Mouse (Mus musculus) hindbrain, embryonic 14.5 days (tissue): ENCODE measurements around the gene Ufc1. TPM values are rescaled to one million over a fixed set of nuclear protein-coding genes. Genes with fewer than 3 reads are reported as not detected.
A peak's percentile ranks its signal among the peaks of the same experiment; 100 is the strongest.

Experiments used
- ATAC-seq: fragments of 200-750 bp; cut with Nextera tagmentation; 2 replicates; pipeline ENCODE4 v1.8.0; 2017; ENCODE audit warnings: moderate number of reproducible peaks, mild to moderate bottlenecking, moderate TSS enrichment, moderate library complexity; ENCODE audit not compliant: low FRiP score
- DNase-seq: peaks from one replicate; pipeline ENCODE4 v3.0.0-alpha.2; 2015; ENCODE audit warnings: low spot score
- H3K27ac ChIP-seq: fragments of 300-500 bp; sonication (generic); 2 replicates; pipeline ENCODE4 v1.5.1; 2014; ENCODE audit warnings: mild to moderate bottlenecking, moderate library complexity
- H3K27me3 ChIP-seq: fragments of 300-500 bp; sonication (generic); 2 replicates; pipeline ENCODE4 v1.6.1; 2014; ENCODE audit warnings: mild to moderate bottlenecking, low read length, mixed read lengths; ENCODE audit not compliant: control insufficient read depth, insufficient read depth
- H3K36me3 ChIP-seq: fragments of 300-500 bp; sonication (generic); replicated peaks from 2 replicates; pipeline ENCODE4 v1.6.1; 2014; ENCODE audit not compliant: control insufficient read depth, insufficient read depth
- H3K4me1 ChIP-seq: fragments of 300-500 bp; sonication (generic); replicated peaks from 2 replicates; pipeline ENCODE4 v1.6.1; 2014; ENCODE audit warnings: antibody characterized with exemption, low read length, mixed read lengths; ENCODE audit not compliant: control insufficient read depth, insufficient read depth
- H3K4me2 ChIP-seq: fragments of 300-500 bp; sonication (generic); replicated peaks from 2 replicates; pipeline ENCODE4 v1.6.1; 2014; ENCODE audit warnings: mild to moderate bottlenecking, moderate library complexity
- H3K4me3 ChIP-seq: fragments of 300-500 bp; sonication (generic); replicated peaks from 2 replicates; pipeline ENCODE4 v1.5.1; 2014; ENCODE audit warnings: mild to moderate bottlenecking, low read length
- H3K9ac ChIP-seq: fragments of 300-500 bp; sonication (generic); 2 replicates; pipeline ENCODE4 v1.6.1; 2014
- H3K9me3 ChIP-seq: fragments of 300-500 bp; sonication (generic); 2 replicates; pipeline ENCODE4 v1.6.1; 2016; ENCODE audit warnings: low read length; ENCODE audit not compliant: control insufficient read depth
- WGBS: fragments of 180-500 bp; shearing (Covaris S2); extraction: QIAGEN DNeasy Blood & Tissue Kit; methylation state at CpG from one replicate; pipeline ENCODE4 v1.1.7; 2014; 5-methylcytosine and 5-hydroxymethylcytosine counted together
- polyA plus RNA-seq: library from polyadenylated mRNA; unstranded; fragments of >200 nt; fragmentation: Nextera tagmentation; extraction: Ambion mirVana; gene quantifications from 2 replicates; pipeline ENCODE4 v1.2.1, GENCODE M21; 2014

Gene Ufc1
- polyA plus RNA-seq, 1 experiment from 2014 or later = 131 TPM

- ATAC-seq (no peak), DNase-seq (no peak)
- Histone ChIP-seq H3K36me3 (no peaks in the 10 kb centered on the region), H3K27me3 (no peaks in the 10 kb centered on the region), H3K4me2 (peak overlapping the region; percentile 49), H3K4me1 (peaks cover 34% of the 10 kb centered on the region), H3K9ac (peak overlapping the region; percentile 21), H3K4me3 (peak overlapping the region; percentile 25), H3K27ac (0 out of 2 replicates have a peak overlapping the region, but pooled peaks have one; percentile 29), H3K9me3 (no peaks in the 10 kb centered on the region)
- 4% methylated on average over 13 of the region's 13 CpGs for WGBS
Observed at GRCm38 (mm10) chr1:171251594-171252324, 43.1 kb downstream of the Ufc1 start.

GRCm38 (mm10) chr1:171250680-171251593 is 43.9 kb downstream of the Ufc1 start, which contains the start of gene Ndufs2:
TSS of gene Ndufs2 (minus strand) at chr1:171251388.
- Histone ChIP-seq H3K27me3 (no peaks in the 10 kb centered on the region), H3K4me3 (peak within 1 kb of the TSS; percentile 25), H3K9me3 (no peaks in the 10 kb centered on the region), H3K9ac (peak within 1 kb of the TSS; percentile 54), H3K36me3 (no peaks in the 10 kb centered on the region), H3K4me1 (peaks cover 38% of the 10 kb centered on the region), H3K4me2 (peak within 1 kb of the TSS; percentile 49), H3K27ac (peak within 1 kb of the TSS; percentile 29)
- no peak for ATAC-seq
- WGBS = 7% methylated on average over 26 of the region's 26 CpGs
- no peak for DNase-seq

GRCm38 (mm10) chr1:171249913-171250600 is 44.8 kb downstream of the Ufc1 start, which contains the start of gene Adamts4:
TSS of gene Adamts4 (plus strand) at chr1:171250421.
- Histone ChIP-seq H3K4me3 (peak within 1 kb of the TSS; percentile 25), H3K4me2 (peak within 1 kb of the TSS; percentile 49), H3K9ac (peak within 1 kb of the TSS; percentile 54), H3K4me1 (peaks cover 42% of the 10 kb centered on the region), H3K27me3 (no peaks in the 10 kb centered on the region), H3K27ac (peak within 1 kb of the TSS; percentile 12), H3K9me3 (no peaks in the 10 kb centered on the region), H3K36me3 (0 out of 2 replicates have a peak, but pooled peaks cover 7% of the 10 kb centered on the region)
- DNase-seq = no peak
- no peak for ATAC-seq
- 19% methylated on average over 5 of the region's 5 CpGs for WGBS

- H3K27ac ChIP-seq = 0 out of 2 replicates have a peak overlapping the region, but pooled peaks have one; percentile 81
- H3K4me3 ChIP-seq = no peak overlapping the region
- H3K9ac ChIP-seq = no peak overlapping the region
- DNase-seq = no peak
- H3K9me3 ChIP-seq = no peaks in the 10 kb centered on the region
- WGBS = 28% methylated on average over 3 of the region's 3 CpGs
- peaks cover 18% of the 10 kb centered on the region for H3K36me3 ChIP-seq
- ATAC-seq = no peak
- H3K27me3 ChIP-seq = no peaks in the 10 kb centered on the region
- H3K4me2 ChIP-seq = peak overlapping the region; percentile 71; the same call in 1 of the 2 replicates
- H3K4me1 ChIP-seq = peaks cover 42% of the 10 kb centered on the region
Observed at GRCm38 (mm10) chr1:171248386-171249226, 46.2 kb downstream of the Ufc1 start.

GRCm38 (mm10) chr1:171247916-171248315 is 46.9 kb downstream of the Ufc1 start:
- WGBS = 24% methylated on average over 4 of the region's 4 CpGs
- H3K9ac ChIP-seq = no peak overlapping the region

GRCm38 (mm10) chr1:171247453-171247841 is 47.4 kb downstream of the Ufc1 start:
- Histone ChIP-seq H3K9ac (peak overlapping the region; percentile 38), H3K4me2 (peak overlapping the region; percentile 71), H3K9me3 (no peaks in the 10 kb centered on the region), H3K4me3 (peak overlapping the region; percentile 80), H3K4me1 (peaks cover 40% of the 10 kb centered on the region), H3K27me3 (no peaks in the 10 kb centered on the region), H3K27ac (peak overlapping the region; percentile 81), H3K36me3 (peaks cover 30% of the 10 kb centered on the region)
- no peak for DNase-seq
- ATAC-seq = no peak; the same call in 1 of the 2 replicates
- 20% methylated on average over 13 of the region's 13 CpGs for WGBS

More at GRCm38 (mm10) chr1:171247916-171248315, 46.9 kb downstream of the Ufc1 start:
- H3K27me3 ChIP-seq = no peaks in the 10 kb centered on the region
- DNase-seq (no peak), ATAC-seq (no peak)
- peaks cover 25% of the 10 kb centered on the region for H3K36me3 ChIP-seq
- no peaks in the 10 kb centered on the region for H3K9me3 ChIP-seq
- peak overlapping the region; percentile 81 for H3K27ac ChIP-seq
- H3K4me2 ChIP-seq = peak overlapping the region; percentile 71
- peak overlapping the region; percentile 80; the same call in 1 of the 2 replicates for H3K4me3 ChIP-seq
- peaks cover 42% of the 10 kb centered on the region for H3K4me1 ChIP-seq

- peaks cover 35% of the 10 kb centered on the region for H3K36me3 ChIP-seq
- H3K4me1 ChIP-seq = peaks cover 34% of the 10 kb centered on the region
- no peaks in the 10 kb centered on the region for H3K9me3 ChIP-seq
- no peaks in the 10 kb centered on the region for H3K27me3 ChIP-seq
- DNase-seq (peak; percentile 99), ATAC-seq (peak; percentile 94)
- WGBS = under 1% methylated on average over 41 of the region's 41 CpGs
- peak overlapping the region; percentile 94 for H3K9ac ChIP-seq
- H3K4me2 ChIP-seq = peak overlapping the region; percentile 71
- H3K4me3 ChIP-seq = peak overlapping the region; percentile 80
- peak overlapping the region; percentile 81 for H3K27ac ChIP-seq
Observed at GRCm38 (mm10) chr1:171246709-171247452, 47.9 kb downstream of the Ufc1 start.

GRCm38 (mm10) chr1:171245353-171245752 is 49.5 kb downstream of the Ufc1 start:
- ATAC-seq = no peak
- no peak overlapping the region for H3K4me3 ChIP-seq
- H3K9me3 ChIP-seq = no peaks in the 10 kb centered on the region
- DNase-seq = no peak
- WGBS = 95% methylated on average over 8 of the region's 8 CpGs
- peak overlapping the region; percentile 71 for H3K4me2 ChIP-seq
- H3K4me1 ChIP-seq = peaks cover 20% of the 10 kb centered on the region
- H3K36me3 ChIP-seq = peaks cover 50% of the 10 kb centered on the region
- H3K9ac ChIP-seq = no peak overlapping the region
- H3K27ac ChIP-seq = no peak overlapping the region
- H3K27me3 ChIP-seq = no peaks in the 10 kb centered on the region
